Mouse (Mus musculus) liver, adult 2 months (tissue): ENCODE data around the gene Tex44.

Experiments
- CTCF ChIP-seq: fragments of 200-500 bp; IDR thresholded peaks from 2 replicates; pipeline ENCODE4 v1.5.1; 2011; ENCODE audit warnings: low read depth, low read length, control low read depth
- POLR2A ChIP-seq: fragments of 200-500 bp; IDR thresholded peaks from 2 replicates; pipeline ENCODE4 v1.6.1; 2011; ENCODE audit warnings: low read length, control low read depth; ENCODE audit not compliant: insufficient read depth; ENCODE audit errors: extremely low read depth

DNA sequence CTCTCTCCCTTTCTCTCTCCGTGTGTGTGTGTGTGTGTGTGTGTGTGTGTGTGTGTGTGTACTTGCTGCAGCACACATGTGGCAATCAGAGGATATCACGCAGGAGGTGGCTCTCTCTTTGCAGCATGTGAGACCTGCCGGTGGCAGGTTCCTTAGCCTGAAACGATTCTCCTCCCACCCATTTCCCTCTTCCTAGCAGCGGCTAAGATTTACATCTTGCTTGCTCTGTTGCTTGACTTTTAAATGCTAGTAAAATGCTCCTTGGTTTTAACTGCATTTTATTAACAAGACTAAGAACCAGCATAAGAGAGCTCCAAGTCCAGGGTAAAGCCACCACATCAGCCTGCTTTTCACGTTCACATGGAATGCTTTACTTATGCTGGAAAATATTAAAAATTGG lies 47.5 kb upstream of the Tex44 start:
- TF ChIP-seq CTCF, result no peak
- no peak for TF ChIP-seq POLR2A
